Mouse (Mus musculus): ENCODE data around the gene Tmem30a.

- TF ChIP-seq GABPA (IDR thresholded peaks at IDR 0.05; ENCODE audit: insufficient replicate concordance, low read depth, low read length) (no peak), ETS1 (conservative IDR thresholded peaks at IDR 0.05; ENCODE audit: low read depth, low read length) (no peak), E2F4 (IDR thresholded peaks at IDR 0.05; ENCODE audit: insufficient replicate concordance, low read depth, low read length) (no peak), TCF12 (IDR thresholded peaks at IDR 0.05; ENCODE audit: low read depth, low read length) (no peak), EP300 (IDR thresholded peaks at IDR 0.05; ENCODE audit: low read length) (no peak), POLR2AphosphoS2 (IDR thresholded peaks at IDR 0.05; ENCODE audit: low read depth, low read length) (no peak), HCFC1 (IDR thresholded peaks at IDR 0.05; ENCODE audit: low read depth, low read length) (no peak), MAX (IDR thresholded peaks at IDR 0.05; ENCODE audit: low read length) (no peak)
These were observed 28.0 kb downstream of the Tmem30a start for GRCm38 (mm10) chr9:79765329-79765728.

Data from CH12.LX (cell line).